Mouse (Mus musculus): ENCODE results near the gene Tmem215. TPM values are rescaled to one million over a fixed set of nuclear protein-coding genes. Genes with fewer than 3 reads are reported as not detected.

Tmem215 gene
- 0.68 and 0.70 TPM in 2 replicates for polyA plus RNA-seq (2015; fragmentation: Nextera tagmentation; extraction: Ambion mirVana)

DNA sequence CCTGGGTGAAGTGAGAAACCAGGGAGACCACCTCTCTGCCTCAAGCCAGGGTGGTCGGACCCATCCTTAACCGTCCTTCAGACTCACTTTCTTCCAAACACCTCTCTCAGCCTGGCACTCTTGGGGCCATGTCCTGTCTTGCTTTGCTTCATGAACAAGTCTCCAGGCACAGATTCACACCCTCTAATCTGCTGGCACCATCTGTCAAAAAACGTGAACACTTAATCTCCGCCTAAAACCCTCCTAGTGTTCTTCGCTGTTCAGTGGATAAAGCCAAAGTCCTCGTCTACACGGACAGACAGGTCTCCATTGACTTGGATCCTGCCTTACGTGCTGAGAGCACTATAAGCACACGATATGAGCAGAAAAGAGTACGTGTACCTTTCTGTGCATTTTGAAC lies at the start of gene Tmem215:
Gene Tmem215, plus strand, starts transcription at position 301 of the 400 bp plus-strand sequence.
- Histone ChIP-seq H3K27ac (no peak within 1 kb of the TSS), H3K27me3 (replicated peaks) (peaks cover 17% of the 10 kb centered on the region), H3K4me1 (peaks cover 5% of the 10 kb centered on the region), H3K4me3 (peak within 1 kb of the TSS; percentile 58), H3K9me3 (no peaks in the 10 kb centered on the region), H3K36me3 (replicated peaks) (no peaks in the 10 kb centered on the region), H3K4me2 (peak within 1 kb of the TSS; percentile 94), H3K9ac (peak within 1 kb of the TSS; percentile 51)
- no peak for ATAC-seq (replicated peaks)
- WGBS, result 82% methylated on average over 10 of the region's 10 CpGs

- ATAC-seq (replicated peaks), result no peak
- Histone ChIP-seq H3K27me3 (replicated peaks) (no peaks in the 10 kb centered on the region), H3K36me3 (replicated peaks) (no peaks in the 10 kb centered on the region), H3K4me3 (no peak overlapping the region), H3K9me3 (no peaks in the 10 kb centered on the region; the same call in 1 of the 2 replicates), H3K27ac (no peak overlapping the region), H3K4me1 (no peaks in the 10 kb centered on the region), H3K4me2 (no peak overlapping the region), H3K9ac (no peak overlapping the region)
- WGBS, result 93% methylated on average over 5 of the region's 5 CpGs
Observed at GRCm38 (mm10) chr4:40431916-40432315, 40.1 kb upstream of the Tmem215 start.

DNA sequence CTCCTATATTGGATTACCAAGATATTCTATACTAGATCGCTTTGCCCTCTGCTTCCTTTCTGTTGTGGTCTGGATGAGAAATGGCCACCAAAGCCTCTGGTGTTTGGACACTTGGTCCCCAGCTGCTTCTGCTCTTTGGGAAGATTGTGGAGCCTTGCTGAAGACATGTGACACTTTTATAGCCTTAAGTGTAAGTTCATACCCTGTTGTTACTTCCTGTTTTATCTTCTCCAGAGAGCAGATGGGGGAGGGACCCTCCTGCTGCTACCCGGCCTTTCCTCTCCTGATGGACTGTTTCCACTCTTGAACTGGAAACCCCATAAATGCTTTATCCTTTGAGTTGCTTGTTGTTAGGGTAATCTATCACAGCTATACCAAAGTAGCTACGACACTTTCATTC lies 38.6 kb upstream of the Tmem215 start:
- Histone ChIP-seq H3K4me3 (no peak overlapping the region), H3K9me3 (no peaks in the 10 kb centered on the region; the same call in 1 of the 2 replicates), H3K27me3 (replicated peaks) (no peaks in the 10 kb centered on the region), H3K4me1 (no peaks in the 10 kb centered on the region), H3K27ac (no peak overlapping the region), H3K36me3 (replicated peaks) (no peaks in the 10 kb centered on the region), H3K9ac (no peak overlapping the region), H3K4me2 (no peak overlapping the region)
- WGBS, result 95% methylated on average over 3 of the region's 3 CpGs
- no peak for ATAC-seq (replicated peaks)

GRCm38 (mm10) chr4:40434388-40434787 lies 37.6 kb upstream of the Tmem215 start:
- Histone ChIP-seq H3K9ac (no peak overlapping the region), H3K4me1 (no peaks in the 10 kb centered on the region), H3K4me3 (no peak overlapping the region), H3K27me3 (replicated peaks) (no peaks in the 10 kb centered on the region), H3K9me3 (no peaks in the 10 kb centered on the region; the same call in 1 of the 2 replicates), H3K27ac (no peak overlapping the region), H3K36me3 (replicated peaks) (no peaks in the 10 kb centered on the region), H3K4me2 (no peak overlapping the region)
- 44% methylated on average over 1 of the region's 1 CpGs for WGBS
- no peak for ATAC-seq (replicated peaks)

- no peak overlapping the region for H3K9ac ChIP-seq
- ATAC-seq (replicated peaks), result no peak
- no peak overlapping the region for H3K4me3 ChIP-seq
- 95% methylated on average over 9 of the region's 9 CpGs for WGBS
- no peaks in the 10 kb centered on the region for H3K27me3 ChIP-seq (replicated peaks)
- no peak overlapping the region for H3K4me2 ChIP-seq
- no peaks in the 10 kb centered on the region for H3K9me3 ChIP-seq
- no peaks in the 10 kb centered on the region for H3K4me1 ChIP-seq
- H3K36me3 ChIP-seq (replicated peaks), result no peaks in the 10 kb centered on the region
- no peak overlapping the region for H3K27ac ChIP-seq
Observed at GRCm38 (mm10) chr4:40443565-40443964, 28.4 kb upstream of the Tmem215 start.

DNA sequence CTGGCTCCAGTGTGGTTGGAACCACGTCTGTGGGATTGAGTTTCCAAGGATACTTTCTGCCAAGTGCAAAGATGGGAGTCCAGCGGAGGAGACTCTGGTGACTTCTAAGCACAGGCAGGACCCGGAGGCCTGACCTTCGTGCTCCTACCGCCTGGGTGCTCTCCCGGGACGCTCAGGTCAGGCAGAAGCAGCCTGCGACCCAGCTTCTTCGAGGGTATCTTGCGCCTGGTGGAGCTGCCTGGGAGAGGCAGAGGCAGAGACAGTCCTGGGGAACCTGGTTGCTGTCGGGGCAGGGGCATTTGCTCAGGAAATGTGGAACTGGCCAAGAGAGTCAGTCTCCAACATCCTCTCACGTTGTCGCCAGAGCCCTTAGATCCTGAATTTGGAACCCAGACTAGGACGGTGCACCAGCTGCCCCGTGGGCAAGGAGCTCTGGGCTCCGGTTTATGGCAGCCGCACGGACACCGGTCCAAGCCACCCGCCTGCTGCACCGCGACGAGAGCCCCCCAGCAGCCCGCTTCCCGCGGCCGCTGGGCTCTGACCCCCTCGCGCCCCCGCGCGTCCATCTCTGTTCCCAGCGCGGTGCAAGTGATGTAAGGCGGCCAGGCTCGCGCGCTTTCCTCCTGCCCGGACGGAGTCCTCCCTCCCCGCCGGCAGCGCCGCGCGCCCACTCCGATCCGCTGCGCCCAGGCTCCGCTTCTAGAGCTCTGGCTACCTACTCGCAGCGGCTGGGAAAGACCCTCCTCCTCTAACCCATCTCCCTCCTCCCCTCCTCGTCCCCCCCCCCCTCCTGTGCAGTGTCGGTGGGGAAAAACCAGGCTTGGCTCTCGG lies 935 bp downstream of the Tmem215 start:
- Histone ChIP-seq H3K27me3 (replicated peaks) (peaks cover 17% of the 10 kb centered on the region), H3K36me3 (replicated peaks) (no peaks in the 10 kb centered on the region), H3K9ac (peak overlapping the region; percentile 51), H3K9me3 (no peaks in the 10 kb centered on the region), H3K4me1 (peaks cover 5% of the 10 kb centered on the region), H3K27ac (no peak overlapping the region), H3K4me2 (peak overlapping the region; percentile 94), H3K4me3 (peak overlapping the region; percentile 58)
- WGBS, result 3% methylated on average over 53 of the region's 55 CpGs
- peak; percentile 93 for ATAC-seq (replicated peaks)

GRCm38 (mm10) chr4:40473911-40474310 lies 1.9 kb downstream of the Tmem215 start:
- no peaks in the 10 kb centered on the region for H3K9me3 ChIP-seq
- H3K4me2 ChIP-seq, result no peak overlapping the region
- H3K4me3 ChIP-seq, result no peak overlapping the region
- peaks cover 17% of the 10 kb centered on the region for H3K27me3 ChIP-seq (replicated peaks)
- ATAC-seq (replicated peaks), result no peak
- H3K4me1 ChIP-seq, result peaks cover 5% of the 10 kb centered on the region
- no peak overlapping the region for H3K27ac ChIP-seq
- 89% methylated on average over 9 of the region's 9 CpGs for WGBS
- no peak overlapping the region for H3K9ac ChIP-seq
- H3K36me3 ChIP-seq (replicated peaks), result no peaks in the 10 kb centered on the region

GRCm38 (mm10) chr4:40477963-40478362 lies 6.0 kb downstream of the Tmem215 start:
- Histone ChIP-seq H3K27ac (no peak overlapping the region), H3K4me3 (no peak overlapping the region), H3K4me1 (peaks cover 2% of the 10 kb centered on the region; the same call in 1 of the 2 replicates), H3K27me3 (replicated peaks) (peaks cover 6% of the 10 kb centered on the region; the same call in 1 of the 2 replicates), H3K36me3 (replicated peaks) (no peaks in the 10 kb centered on the region), H3K9me3 (no peaks in the 10 kb centered on the region), H3K4me2 (no peak overlapping the region), H3K9ac (no peak overlapping the region)
- 95% methylated on average over 5 of the region's 5 CpGs for WGBS
- ATAC-seq (replicated peaks), result no peak

DNA sequence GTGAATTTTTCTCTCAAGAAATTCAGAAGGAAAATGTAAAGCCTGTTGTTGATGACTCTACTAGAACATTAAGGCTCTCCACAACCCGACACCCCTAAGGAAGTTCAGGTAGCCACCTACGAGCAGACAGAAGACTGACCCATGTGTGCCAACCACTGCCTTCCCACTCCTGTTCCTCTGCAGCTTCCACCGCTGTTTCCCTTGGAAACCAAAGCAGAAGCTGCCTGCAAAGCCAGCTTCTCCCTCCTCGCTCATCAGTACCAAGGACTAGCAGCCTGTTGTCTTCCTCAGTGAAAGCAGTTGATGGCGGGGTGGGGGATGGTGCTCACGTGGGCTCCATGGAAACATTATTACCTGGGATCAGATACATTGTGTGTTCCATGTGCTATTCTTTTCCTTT lies 14.6 kb downstream of the Tmem215 start:
- H3K4me3 ChIP-seq, result no peak overlapping the region
- no peak for ATAC-seq (replicated peaks)
- no peak overlapping the region for H3K9ac ChIP-seq
- no peak overlapping the region for H3K4me2 ChIP-seq
- H3K27me3 ChIP-seq (replicated peaks), result no peaks in the 10 kb centered on the region
- WGBS, result 69% methylated on average over 6 of the region's 6 CpGs
- H3K27ac ChIP-seq, result no peak overlapping the region
- H3K9me3 ChIP-seq, result no peaks in the 10 kb centered on the region
- no peaks in the 10 kb centered on the region for H3K4me1 ChIP-seq
- H3K36me3 ChIP-seq (replicated peaks), result no peaks in the 10 kb centered on the region

DNA sequence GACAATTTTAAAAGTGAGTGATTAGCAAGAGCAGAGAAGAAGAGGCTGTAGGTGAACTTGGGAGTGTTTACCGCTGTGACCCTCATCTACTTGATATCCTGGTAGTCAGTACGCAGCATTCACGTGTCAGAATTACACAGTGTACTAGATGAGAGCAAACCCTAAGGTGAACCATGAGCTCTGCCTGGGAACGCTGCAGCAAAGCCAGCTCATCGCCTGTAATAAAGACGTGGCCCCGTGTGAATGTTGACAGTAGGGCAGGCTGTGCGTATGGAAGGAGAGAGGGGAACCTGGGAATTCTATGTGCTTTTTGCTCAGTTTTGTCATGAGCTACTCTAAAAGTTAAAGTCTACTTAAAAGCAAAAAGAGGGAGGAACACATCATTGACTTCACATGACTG lies 19.8 kb downstream of the Tmem215 start:
- Histone ChIP-seq H3K9me3 (no peaks in the 10 kb centered on the region), H3K9ac (no peak overlapping the region), H3K36me3 (replicated peaks) (no peaks in the 10 kb centered on the region), H3K27me3 (replicated peaks) (no peaks in the 10 kb centered on the region), H3K27ac (no peak overlapping the region), H3K4me2 (no peak overlapping the region), H3K4me1 (no peaks in the 10 kb centered on the region), H3K4me3 (no peak overlapping the region)
- ATAC-seq (replicated peaks), result no peak
- 90% methylated on average over 8 of the region's 8 CpGs for WGBS

GRCm38 (mm10) chr4:40496354-40496753 lies 24.4 kb downstream of the Tmem215 start:
- Histone ChIP-seq H3K9ac (no peak overlapping the region), H3K4me2 (no peak overlapping the region), H3K27me3 (replicated peaks) (no peaks in the 10 kb centered on the region), H3K27ac (no peak overlapping the region), H3K4me3 (no peak overlapping the region), H3K36me3 (replicated peaks) (no peaks in the 10 kb centered on the region), H3K4me1 (no peaks in the 10 kb centered on the region), H3K9me3 (no peaks in the 10 kb centered on the region)
- ATAC-seq (replicated peaks), result no peak
- WGBS, result 81% methylated on average over 6 of the region's 6 CpGs

GRCm38 (mm10) chr4:40496828-40497227 lies 24.8 kb downstream of the Tmem215 start:
- no peaks in the 10 kb centered on the region for H3K9me3 ChIP-seq
- no peak overlapping the region for H3K27ac ChIP-seq
- no peak for ATAC-seq (replicated peaks)
- no peaks in the 10 kb centered on the region for H3K36me3 ChIP-seq (replicated peaks)
- H3K4me1 ChIP-seq, result no peaks in the 10 kb centered on the region
- no peak overlapping the region for H3K4me2 ChIP-seq
- H3K9ac ChIP-seq, result no peak overlapping the region
- no peaks in the 10 kb centered on the region for H3K27me3 ChIP-seq (replicated peaks)
- WGBS, result 97% methylated on average over 5 of the region's 5 CpGs
- H3K4me3 ChIP-seq, result no peak overlapping the region
